Mouse (Mus musculus) hindbrain, embryonic 11.5 days (tissue): ENCODE data around the gene Strbp. TPM values are rescaled to one million over a fixed set of nuclear protein-coding genes. Genes with fewer than 3 reads are reported as not detected.
"Not testable (repeated sequence)": the region's sequence is repeated elsewhere in the genome, so short reads cannot be mapped to it uniquely, and the experiment has no call there.

Source experiments
- ATAC-seq: fragments of 200-750 bp; cut with Nextera tagmentation; 2 replicates; pipeline ENCODE4 v1.8.0; 2017; ENCODE audit warnings: mild to moderate bottlenecking, moderate TSS enrichment, moderate library complexity; ENCODE audit not compliant: low FRiP score
- DNase-seq: peaks from one replicate; pipeline ENCODE4 v3.0.0-alpha.2; 2015; ENCODE audit warnings: low spot score
- H3K27ac ChIP-seq: fragments of 300-500 bp; sonication (generic); 2 replicates; pipeline ENCODE4 v1.5.1; 2014; ENCODE audit warnings: mild to moderate bottlenecking, low read depth, low read length
- H3K27me3 ChIP-seq: fragments of 300-500 bp; sonication (generic); 2 replicates; pipeline ENCODE4 v1.6.1; 2014; ENCODE audit warnings: mild to moderate bottlenecking, low read length, moderate library complexity, mixed read lengths; ENCODE audit not compliant: control insufficient read depth, insufficient read depth
- H3K36me3 ChIP-seq: fragments of 300-500 bp; sonication (generic); 2 replicates; pipeline ENCODE4 v1.6.1; 2014; ENCODE audit warnings: mild to moderate bottlenecking, low read length, moderate library complexity, mixed read lengths; ENCODE audit not compliant: control insufficient read depth, insufficient read depth
- H3K4me1 ChIP-seq: fragments of 300-500 bp; sonication (generic); replicated peaks from 2 replicates; pipeline ENCODE4 v1.6.1; 2014; ENCODE audit warnings: low read length, mixed read lengths; ENCODE audit not compliant: control insufficient read depth, insufficient read depth
- H3K4me2 ChIP-seq: fragments of 300-500 bp; sonication (generic); replicated peaks from 2 replicates; pipeline ENCODE4 v1.6.1; 2014; ENCODE audit warnings: mild to moderate bottlenecking, low read depth, low read length
- H3K4me3 ChIP-seq: fragments of 300-500 bp; sonication (generic); 2 replicates; pipeline ENCODE4 v1.5.1; 2014; ENCODE audit warnings: low read depth, low read length
- H3K9ac ChIP-seq: fragments of 300-500 bp; sonication (generic); 2 replicates; pipeline ENCODE4 v1.6.1; 2014; ENCODE audit warnings: low read depth, low read length
- H3K9me3 ChIP-seq: fragments of 300-500 bp; sonication (generic); 2 replicates; pipeline ENCODE4 v1.6.1; 2016; ENCODE audit warnings: low read length; ENCODE audit not compliant: control insufficient read depth
- WGBS: fragments of 180-500 bp; shearing (Covaris S2); extraction: QIAGEN DNeasy Blood & Tissue Kit; methylation state at CpG from one replicate; pipeline ENCODE4 v1.1.7; 2014; 5-methylcytosine and 5-hydroxymethylcytosine counted together
- polyA plus RNA-seq: library from polyadenylated mRNA; unstranded; fragments of >200 nt; fragmentation: Nextera tagmentation; extraction: Ambion mirVana; gene quantifications from 2 replicates; pipeline ENCODE4 v1.2.1, GENCODE M21; 2014

Strbp gene
- polyA plus RNA-seq, 1 experiment from 2014 or later, result 101 TPM

DNA sequence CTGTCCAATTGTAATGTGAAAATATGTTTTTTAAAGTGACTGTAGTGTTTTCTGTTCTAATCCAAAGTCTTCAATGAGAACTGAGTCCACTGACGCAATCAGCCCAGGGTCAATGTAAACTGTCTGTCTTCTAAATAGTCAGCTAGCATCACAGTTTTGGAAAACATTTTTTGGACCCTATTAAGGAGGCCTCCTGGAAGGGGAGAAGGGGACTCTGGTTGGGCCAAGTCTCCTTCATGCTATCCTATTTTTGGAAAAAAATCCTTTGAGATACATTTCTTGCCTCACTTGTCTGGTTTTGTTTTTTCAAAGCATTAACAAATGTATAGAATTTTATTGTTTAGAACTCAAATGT, 184.4 kb downstream of the Strbp start:
- H3K4me2 ChIP-seq, result no peak overlapping the region
- H3K27me3 ChIP-seq, result no peaks in the 10 kb centered on the region
- peaks cover 4% of the 10 kb centered on the region; the same call in 1 of the 2 replicates for H3K4me1 ChIP-seq
- H3K36me3 ChIP-seq, result no peaks in the 10 kb centered on the region
- H3K9me3 ChIP-seq, result no peaks in the 10 kb centered on the region
- WGBS, result 95% methylated on average over 1 of the region's 1 CpGs
- ATAC-seq (no peak), DNase-seq (no peak)
- H3K9ac ChIP-seq, result no peak overlapping the region
- no peak overlapping the region for H3K4me3 ChIP-seq
- H3K27ac ChIP-seq, result no peak overlapping the region

DNA sequence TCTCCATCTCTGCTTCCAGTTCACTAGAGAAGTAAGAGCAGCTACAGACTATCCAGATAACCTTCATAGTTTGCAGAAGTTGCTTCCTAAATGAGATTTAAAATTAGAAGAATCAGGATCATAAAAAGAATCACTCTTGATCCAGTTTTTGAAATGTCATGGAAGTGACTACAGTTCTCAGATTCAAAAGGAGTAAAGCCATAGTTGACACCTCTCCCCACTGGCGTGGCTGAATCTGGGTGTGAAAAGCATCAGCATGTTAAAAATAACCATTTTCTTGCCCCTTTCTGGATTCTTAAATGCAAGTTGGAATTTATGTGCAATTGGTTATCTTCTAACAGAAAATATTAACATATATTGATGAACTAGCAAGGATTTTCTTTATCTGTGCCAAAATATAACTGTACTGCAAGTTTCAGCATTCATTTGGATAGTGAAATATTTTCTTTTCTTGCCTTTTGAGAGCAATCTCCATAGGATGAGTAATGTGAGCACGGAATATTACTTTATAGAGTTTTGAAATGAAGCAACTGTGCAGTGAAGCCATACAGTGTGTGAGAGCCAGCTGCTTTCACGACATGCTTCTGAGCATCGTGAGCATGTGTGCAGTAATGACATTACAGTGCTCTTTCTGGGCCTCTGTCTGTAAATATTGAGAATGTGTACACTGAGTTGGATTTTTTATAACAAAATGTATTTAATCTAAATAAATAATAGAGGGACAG, 184.9 kb downstream of the Strbp start:
- whole genome bisulfite sequencing, result 94% methylated on average over 4 of the region's 4 CpGs
- peaks cover 4% of the 10 kb centered on the region; the same call in 1 of the 2 replicates for H3K4me1 ChIP-seq
- DNase-seq (no peak), ATAC-seq (no peak)
- H3K36me3 ChIP-seq, result no peaks in the 10 kb centered on the region
- H3K27ac ChIP-seq, result no peak overlapping the region
- no peaks in the 10 kb centered on the region for H3K9me3 ChIP-seq
- H3K4me2 ChIP-seq, result no peak overlapping the region
- no peak overlapping the region for H3K9ac ChIP-seq
- no peaks in the 10 kb centered on the region for H3K27me3 ChIP-seq
- H3K4me3 ChIP-seq, result no peak overlapping the region

DNA sequence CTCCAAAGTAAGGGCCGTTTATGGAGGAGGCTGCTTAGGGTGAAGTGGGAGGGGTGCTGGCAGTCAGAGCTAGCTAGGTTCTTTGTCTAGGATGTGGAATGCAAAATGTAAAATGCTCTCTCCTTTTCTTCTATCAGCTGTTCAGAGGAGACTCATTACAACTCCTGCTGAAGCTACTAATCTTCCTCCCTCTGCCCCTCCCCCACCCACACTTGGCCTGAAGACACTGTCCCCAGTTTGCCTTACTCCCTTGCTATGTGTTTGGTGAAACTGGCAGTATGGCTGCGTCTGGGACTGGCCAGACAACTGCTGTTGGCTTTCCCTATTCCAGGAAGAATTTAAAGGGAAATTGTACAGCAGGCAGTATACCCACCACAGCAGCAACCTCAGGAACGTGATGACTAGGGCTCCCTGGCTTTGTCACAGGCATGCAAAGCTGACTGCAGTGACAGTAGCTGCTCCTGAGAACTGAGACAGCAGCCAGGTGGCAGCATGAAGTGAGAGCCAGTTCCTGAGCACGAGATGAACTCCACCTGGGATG, 186.7 kb downstream of the Strbp start:
- no peak overlapping the region for H3K4me3 ChIP-seq
- no peaks in the 10 kb centered on the region for H3K36me3 ChIP-seq
- WGBS, result 43% methylated on average over 4 of the region's 4 CpGs
- no peaks in the 10 kb centered on the region for H3K27me3 ChIP-seq
- H3K27ac ChIP-seq, result peak overlapping the region; percentile 6; the same call in 1 of the 2 replicates
- DNase-seq, result peak; percentile 19
- H3K9me3 ChIP-seq, result no peaks in the 10 kb centered on the region
- H3K9ac ChIP-seq, result no peak overlapping the region
- peak; percentile 47; the same call in 1 of the 2 replicates for ATAC-seq
- H3K4me2 ChIP-seq, result peak overlapping the region; percentile 6; the same call in 1 of the 2 replicates
- peaks cover 4% of the 10 kb centered on the region; the same call in 1 of the 2 replicates for H3K4me1 ChIP-seq

DNA sequence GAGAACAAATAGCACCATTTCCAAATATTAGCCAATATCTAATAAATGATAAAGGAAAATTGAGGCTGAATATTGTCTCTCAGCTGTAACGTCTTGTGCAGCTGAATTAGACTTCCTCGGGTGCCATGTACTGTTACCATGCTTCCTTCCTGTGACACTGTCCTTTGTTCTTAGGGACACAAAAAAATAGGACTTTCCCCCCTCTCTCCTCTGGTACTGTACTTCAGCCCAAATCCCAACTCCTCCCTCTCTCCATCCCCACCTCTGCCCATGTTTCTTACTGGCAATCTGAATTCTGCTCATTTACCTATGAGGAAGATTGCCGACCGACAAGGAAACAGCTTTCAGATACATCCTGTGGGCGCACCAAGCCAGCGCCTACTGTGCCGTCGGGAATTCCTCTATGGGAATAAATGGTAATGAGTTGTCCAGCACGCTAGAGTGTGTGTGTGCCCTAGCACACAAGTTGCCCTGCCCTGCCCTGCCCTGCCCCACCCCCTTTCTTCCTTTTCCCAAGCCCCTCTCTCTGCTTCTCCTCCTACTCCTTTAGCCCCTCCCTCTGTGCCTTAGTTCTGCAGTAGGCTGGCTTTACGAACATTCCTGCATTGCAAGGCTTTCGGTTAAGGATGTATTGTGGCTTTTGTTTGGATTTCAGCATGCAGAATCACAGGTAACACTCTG, 187.5 kb downstream of the Strbp start, which contains the start of gene Gpr21:
Gpr21 (plus strand) TSS at position 303 of the 681 bp plus-strand sequence.
- Histone ChIP-seq H3K27me3 (no peaks in the 10 kb centered on the region), H3K36me3 (no peaks in the 10 kb centered on the region), H3K9ac (0 out of 2 replicates have a peak within 1 kb of the TSS, but pooled peaks have one; percentile 19), H3K4me1 (peaks cover 4% of the 10 kb centered on the region; the same call in 1 of the 2 replicates), H3K4me3 (peak within 1 kb of the TSS; percentile 10; the same call in 1 of the 2 replicates), H3K4me2 (peak within 1 kb of the TSS; percentile 6), H3K9me3 (no peaks in the 10 kb centered on the region), H3K27ac (peak within 1 kb of the TSS; percentile 14; the same call in 1 of the 2 replicates)
- WGBS, result 29% methylated on average over 11 of the region's 11 CpGs
- ATAC-seq (peak; percentile 79), DNase-seq (peak; percentile 38)

DNA sequence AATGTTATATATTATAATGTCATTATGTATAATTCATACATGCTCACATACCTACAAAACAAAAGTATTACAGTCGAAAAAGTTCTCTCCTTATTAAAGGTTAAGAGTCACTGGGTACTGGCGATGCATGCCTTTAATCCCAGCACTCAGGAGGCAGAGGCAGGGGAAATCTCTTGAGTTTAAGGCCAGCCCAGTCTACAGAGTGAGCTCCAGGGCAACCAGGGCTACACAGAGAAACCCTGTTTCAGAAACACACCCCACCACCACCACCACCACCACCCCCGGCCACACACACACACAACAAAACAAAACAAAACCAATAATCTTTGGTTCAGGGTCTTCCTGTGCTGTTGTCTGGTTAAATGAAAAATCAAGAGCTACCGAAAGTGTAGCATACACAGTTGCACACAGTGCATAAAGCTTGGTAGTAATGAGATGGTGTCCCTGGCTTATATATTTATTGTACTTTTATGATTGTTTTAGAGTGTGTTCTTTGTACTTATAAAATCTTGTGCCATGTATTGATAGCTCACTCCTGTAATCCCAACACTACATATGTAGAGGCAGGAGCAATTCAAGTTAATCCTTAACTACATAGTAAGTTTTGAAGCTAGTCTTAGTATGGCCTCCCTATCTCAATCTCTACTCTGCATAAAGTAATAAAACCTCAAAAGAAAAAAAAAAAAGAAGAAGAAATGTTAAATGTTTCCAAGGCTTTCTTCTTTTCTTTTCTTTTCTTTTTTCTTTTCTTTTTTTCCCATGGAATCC, 192.3 kb downstream of the Strbp start:
- no peak overlapping the region for H3K9ac ChIP-seq
- H3K4me2 ChIP-seq, result no peak overlapping the region
- WGBS, result 95% methylated on average over 4 of the region's 4 CpGs
- no peak for ATAC-seq
- H3K36me3 ChIP-seq, result no peaks in the 10 kb centered on the region; the same call in 1 of the 2 replicates
- H3K4me3 ChIP-seq, result no peak overlapping the region
- H3K27ac ChIP-seq, result no peak overlapping the region
- no peaks in the 10 kb centered on the region for H3K27me3 ChIP-seq
- no peak for DNase-seq
- no peaks in the 10 kb centered on the region for H3K9me3 ChIP-seq
- H3K4me1 ChIP-seq, result peaks cover 2% of the 10 kb centered on the region; the same call in 1 of the 2 replicates

DNA sequence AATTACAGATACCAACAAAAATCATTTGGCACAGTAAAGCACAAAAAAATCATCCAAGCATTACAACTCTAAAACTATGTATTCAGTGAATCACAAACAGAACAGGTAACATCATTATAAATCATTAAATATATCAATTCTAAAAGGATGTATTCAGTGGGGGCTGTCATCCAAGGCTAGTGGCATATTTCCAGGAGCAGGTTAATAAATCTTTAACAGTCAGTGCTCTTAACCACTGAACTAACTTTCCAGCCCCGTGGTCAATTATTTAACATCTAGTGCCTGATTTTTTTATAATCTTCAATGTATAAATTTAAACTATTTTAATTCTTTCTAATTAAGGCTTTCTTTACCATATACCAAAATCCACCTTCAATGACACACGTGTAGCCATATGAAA, 197.8 kb downstream of the Strbp start:
- ATAC-seq, H3K4me1 ChIP-seq, H3K36me3 ChIP-seq, H3K4me3 ChIP-seq, H3K4me2 ChIP-seq, H3K9ac ChIP-seq, H3K27ac ChIP-seq, DNase-seq, H3K27me3 ChIP-seq, H3K9me3 ChIP-seq: not testable (repeated sequence)
- 96% methylated on average over 2 of the region's 2 CpGs for WGBS

DNA sequence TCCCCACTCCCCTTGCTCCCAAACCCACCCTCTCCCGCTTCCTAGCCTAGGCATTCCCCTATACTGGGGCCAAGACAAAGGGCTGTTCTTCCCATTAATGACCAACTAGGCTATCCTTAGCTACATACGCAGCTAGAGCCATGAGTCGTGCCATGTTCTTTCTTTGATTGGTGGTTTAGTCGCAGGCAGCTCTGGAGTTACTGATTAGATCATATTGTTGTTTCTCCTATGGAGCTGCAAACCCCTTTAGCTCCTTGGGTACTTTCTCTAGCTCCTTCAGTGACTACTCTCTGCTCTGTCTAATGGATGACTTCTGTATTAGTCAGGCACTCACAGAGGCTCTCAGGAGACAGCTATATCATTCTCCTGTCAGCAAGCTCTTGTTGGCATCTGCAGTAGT, 206.3 kb downstream of the Strbp start:
- Histone ChIP-seq H3K9ac (no peak overlapping the region), H3K36me3 (0 out of 2 replicates have a peak, but pooled peaks cover 3% of the 10 kb centered on the region), H3K4me1 (no peaks in the 10 kb centered on the region), H3K27me3 (no peaks in the 10 kb centered on the region), H3K4me2 (no peak overlapping the region), H3K4me3 (no peak overlapping the region), H3K9me3 (no peaks in the 10 kb centered on the region), H3K27ac (no peak overlapping the region)
- no peak for DNase-seq
- no peak for ATAC-seq
- 94% methylated on average over 4 of the region's 4 CpGs for WGBS

DNA sequence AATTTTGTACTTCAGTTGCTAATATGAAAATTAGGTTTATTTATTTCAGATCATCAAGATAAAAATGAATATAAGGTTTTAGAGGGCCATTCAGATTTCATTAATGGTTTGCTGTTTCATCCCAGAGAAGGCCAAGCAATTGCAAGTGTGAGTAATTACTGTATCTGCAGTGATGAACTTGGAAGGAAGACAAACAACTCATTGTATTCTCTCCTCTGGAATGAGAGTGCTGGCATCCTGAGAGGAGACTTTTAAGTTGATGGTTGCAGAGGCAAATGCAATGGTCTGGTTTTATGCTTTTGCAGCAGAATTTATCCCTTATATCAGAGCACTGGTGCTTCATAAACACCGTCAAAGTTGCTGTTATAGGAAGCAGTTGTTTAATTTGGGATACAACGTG, 214.7 kb downstream of the Strbp start:
- Histone ChIP-seq H3K9ac (no peak overlapping the region), H3K9me3 (no peaks in the 10 kb centered on the region), H3K27me3 (no peaks in the 10 kb centered on the region), H3K4me1 (no peaks in the 10 kb centered on the region), H3K4me2 (no peak overlapping the region), H3K27ac (no peak overlapping the region), H3K36me3 (0 out of 2 replicates have a peak, but pooled peaks cover 4% of the 10 kb centered on the region), H3K4me3 (no peak overlapping the region)
- DNase-seq (no peak), ATAC-seq (no peak)
- 93% methylated on average over 2 of the region's 2 CpGs for WGBS
